ENCODE assay signal across 7 mouse cellular contexts in genomic region chr6:66271414-66272206, GRCm38 (mm10).
DNase-seq lines count a peak whose midpoint lies in the region; ATAC-seq lines count a peak whose summit lies in the region.

No protein-coding gene starts in this region.

- H3K27me3 ChIP-seq in kidney, embryonic 14.5 days (ENCODE audit: control insufficient read depth, insufficient read depth, low read length): no peaks in the 10 kb centered on the region
- H3K27me3 ChIP-seq in liver, embryonic 13.5 days: no peaks in the 10 kb centered on the region
- no peaks in the 10 kb centered on the region for H3K27me3 ChIP-seq in forebrain, embryonic 16.5 days (replicated peaks; ENCODE audit: control insufficient read depth, insufficient read depth, low read length)

- no peaks in the 10 kb centered on the region for H3K9me3 ChIP-seq in kidney, embryonic 14.5 days (ENCODE audit: control insufficient read depth, low read length)
- H3K9me3 ChIP-seq in liver, embryonic 13.5 days (replicated peaks): no peaks in the 10 kb centered on the region
- no peaks in the 10 kb centered on the region for H3K9me3 ChIP-seq in forebrain, embryonic 16.5 days (ENCODE audit: control insufficient read depth, low read length)

- H3K4me2 ChIP-seq in kidney, embryonic 14.5 days (replicated peaks; ENCODE audit: low read depth, low read length): no peak overlapping the region
- H3K4me2 ChIP-seq in liver, embryonic 13.5 days: peak overlapping the region; percentile 48
- no peak overlapping the region for H3K4me2 ChIP-seq in forebrain, embryonic 16.5 days (ENCODE audit: low read length)

- no peaks in the 10 kb centered on the region for H3K36me3 ChIP-seq in kidney, embryonic 14.5 days (ENCODE audit: control insufficient read depth, insufficient read depth, low read length)
- H3K36me3 ChIP-seq in liver, embryonic 13.5 days: no peaks in the 10 kb centered on the region
- H3K36me3 ChIP-seq in forebrain, embryonic 16.5 days (ENCODE audit: control insufficient read depth, insufficient read depth): no peaks in the 10 kb centered on the region

- WGBS in kidney, embryonic 14.5 days: 83% methylated on average over 6 of the region's 6 CpGs
- 21% methylated on average over 6 of the region's 6 CpGs for WGBS in liver, embryonic 13.5 days (ENCODE audit: insufficient replicate concordance)
- 86% methylated on average over 6 of the region's 6 CpGs for WGBS in forebrain, embryonic 16.5 days

- no peak overlapping the region for H3K4me3 ChIP-seq in kidney, embryonic 14.5 days (ENCODE audit: low read length)
- no peak overlapping the region for H3K4me3 ChIP-seq in liver, embryonic 13.5 days (replicated peaks)
- no peak overlapping the region for H3K4me3 ChIP-seq in forebrain, embryonic 16.5 days (replicated peaks; ENCODE audit: low read length)

- DNase-seq in kidney, adult 11 months: peak; percentile 6
- DNase-seq in c-Kit-positive CD71-positive TER-119-positive erythroid progenitor cells, embryonic 14.5 days (ENCODE audit: low spot score): peak; percentile 44
- no peak for DNase-seq in liver, embryonic 13.5 days
- peak; percentile 72 for DNase-seq in lung, postnatal 25 days (ENCODE audit: low spot score)
- no peak for DNase-seq in cerebellum, adult 11 months

- no peaks in the 10 kb centered on the region for H3K4me1 ChIP-seq in kidney, embryonic 14.5 days (ENCODE audit: control insufficient read depth, insufficient read depth, low read length)
- H3K4me1 ChIP-seq in liver, embryonic 13.5 days (replicated peaks): peaks cover 38% of the 10 kb centered on the region
- no peaks in the 10 kb centered on the region for H3K4me1 ChIP-seq in forebrain, embryonic 16.5 days (replicated peaks; ENCODE audit: control insufficient read depth, insufficient read depth, low read length)

- H3K27ac ChIP-seq in kidney, embryonic 14.5 days (ENCODE audit: low read depth, low read length): no peak overlapping the region
- H3K27ac ChIP-seq in liver, embryonic 13.5 days: peak overlapping the region; percentile 77
- H3K27ac ChIP-seq in forebrain, embryonic 16.5 days (ENCODE audit: low read length): no peak overlapping the region

- no peak overlapping the region for H3K9ac ChIP-seq in kidney, embryonic 14.5 days (ENCODE audit: low read depth, low read length)
- H3K9ac ChIP-seq in liver, embryonic 13.5 days: no peak overlapping the region
- H3K9ac ChIP-seq in forebrain, embryonic 16.5 days (replicated peaks; ENCODE audit: low read depth, low read length): no peak overlapping the region

- no peak for ATAC-seq in kidney, embryonic 14.5 days (ENCODE audit: low FRiP score, low TSS enrichment)
- ATAC-seq in liver, embryonic 13.5 days (ENCODE audit: low read depth): peak; percentile 77
- no peak for ATAC-seq in forebrain, embryonic 16.5 days

Comparison
In these comparisons a context has a peak if more than half of its experiments do, and no peak if none do; other contexts are left out.
1. DNase-seq: peak in kidney, adult 11 months (single experiment), c-Kit-positive CD71-positive TER-119-positive erythroid progenitor cells, embryonic 14.5 days (single experiment) and lung, postnatal 25 days (single experiment); none in liver, embryonic 13.5 days (single experiment) and cerebellum, adult 11 months (single experiment).